Mouse (Mus musculus) ES-E14 (cell line): ENCODE measurements around the gene Mmp19.

Source experiments
- CHD2 ChIP-seq: IDR thresholded peaks from 2 replicates; pipeline ENCODE4 v1.6.1; 2014; ENCODE audit warnings: mild to moderate bottlenecking, low read depth, low read length, inconsistent platforms
- HCFC1 ChIP-seq: IDR thresholded peaks from 2 replicates; pipeline ENCODE4 v1.6.1; 2012; ENCODE audit warnings: low read length, inconsistent platforms, borderline replicate concordance; ENCODE audit not compliant: insufficient read depth
- MAFK ChIP-seq: IDR thresholded peaks from 2 replicates; pipeline ENCODE4 v1.6.1; 2014; ENCODE audit warnings: mild to moderate bottlenecking, low read depth, low read length, inconsistent platforms; ENCODE audit not compliant: insufficient read depth
- ZC3H11A ChIP-seq: IDR thresholded peaks from 2 replicates; pipeline ENCODE4 v1.6.1; 2012; ENCODE audit warnings: low read depth, mild to moderate bottlenecking, inconsistent platforms, low read length, borderline replicate concordance
- ZNF384 ChIP-seq: IDR thresholded peaks from 2 replicates; pipeline ENCODE4 v1.6.1; 2012; ENCODE audit warnings: low read depth, low read length, inconsistent platforms

DNA sequence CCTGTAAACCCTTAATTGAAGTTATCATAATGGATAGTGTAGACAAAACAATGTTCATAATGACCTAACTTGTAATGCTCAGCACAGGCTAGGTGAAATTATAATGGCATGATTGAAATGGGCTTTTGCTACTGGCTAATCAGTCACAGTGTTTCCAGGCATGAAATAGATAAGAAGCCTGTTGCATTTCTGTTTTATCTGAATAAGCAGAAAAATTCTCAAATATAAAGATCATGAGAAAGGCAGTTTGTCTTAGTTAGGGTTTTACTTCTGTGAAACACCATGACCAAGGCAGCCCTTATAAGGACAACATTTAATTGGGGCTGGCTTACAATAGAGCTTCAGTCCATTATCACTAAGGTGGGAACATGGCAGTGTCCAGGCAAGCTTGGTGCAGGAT, 49.9 kb downstream of the Mmp19 start:
- TF ChIP-seq MAFK (no peak), ZNF384 (no peak), ZC3H11A (no peak), CHD2 (no peak), HCFC1 (no peak)
